Mouse (Mus musculus) lung, embryonic 15.5 days (tissue): ENCODE results near the gene Sun1. TPM values are rescaled to one million over a fixed set of nuclear protein-coding genes. Genes with fewer than 3 reads are reported as not detected.
A peak's percentile ranks its signal among the peaks of the same experiment; 100 is the strongest.

Experiments
- ATAC-seq: fragments of 200-750 bp; cut with Nextera tagmentation; 2 replicates; pipeline ENCODE4 v1.8.0; 2017; ENCODE audit warnings: moderate number of reproducible peaks, borderline replicate concordance; ENCODE audit not compliant: low FRiP score, low TSS enrichment; ENCODE audit errors: extremely low read depth
- H3K27ac ChIP-seq: fragments of 300-500 bp; sonication (generic); 2 replicates; pipeline ENCODE4 v1.5.1; 2015; ENCODE audit warnings: moderate library complexity, mild to moderate bottlenecking, inconsistent platforms
- H3K27me3 ChIP-seq: fragments of 300-500 bp; sonication (generic); 2 replicates; pipeline ENCODE4 v1.6.1; 2015; ENCODE audit warnings: inconsistent platforms
- H3K36me3 ChIP-seq: fragments of 300-500 bp; sonication (generic); 2 replicates; pipeline ENCODE4 v1.6.1; 2015; ENCODE audit warnings: inconsistent platforms
- H3K4me1 ChIP-seq: fragments of 300-500 bp; sonication (generic); 2 replicates; pipeline ENCODE4 v1.6.1; 2015; ENCODE audit warnings: inconsistent platforms
- H3K4me2 ChIP-seq: fragments of 300-500 bp; sonication (generic); 2 replicates; pipeline ENCODE4 v1.6.1; 2015; ENCODE audit warnings: inconsistent platforms, mild to moderate bottlenecking, moderate library complexity
- H3K4me3 ChIP-seq: fragments of 300-500 bp; sonication (generic); 2 replicates; pipeline ENCODE4 v1.5.1; 2015; ENCODE audit warnings: mild to moderate bottlenecking, inconsistent platforms
- H3K9ac ChIP-seq: fragments of 300-500 bp; sonication (generic); 2 replicates; pipeline ENCODE4 v1.6.1; 2015; ENCODE audit warnings: inconsistent platforms
- H3K9me3 ChIP-seq: fragments of 300-500 bp; sonication (generic); 2 replicates; pipeline ENCODE4 v1.6.1; 2016; ENCODE audit warnings: inconsistent platforms
- whole genome bisulfite sequencing: fragments of 180-500 bp; shearing (Covaris S2); methylation state at CpG from one replicate; pipeline ENCODE4 v1.1.7; 2015; 5-methylcytosine and 5-hydroxymethylcytosine counted together
- polyA plus RNA-seq: library from polyadenylated mRNA; unstranded; fragments of >200 nt; fragmentation: Nextera tagmentation; extraction: Ambion mirVana; gene quantifications from 2 replicates; pipeline ENCODE4 v1.2.1, GENCODE M21; 2015

The Sun1 gene
- polyA plus RNA-seq, 1 experiment from 2014 or later, result 52.7 TPM

GRCm38 (mm10) chr5:139184897-139185296 lies 15.5 kb upstream of the Sun1 start:
- H3K4me3 ChIP-seq, result no peak overlapping the region
- H3K36me3 ChIP-seq, result peaks cover 41% of the 10 kb centered on the region; the same call in 1 of the 2 replicates
- H3K27me3 ChIP-seq, result no peaks in the 10 kb centered on the region
- no peak overlapping the region for H3K9ac ChIP-seq
- no peaks in the 10 kb centered on the region for H3K4me1 ChIP-seq
- no peaks in the 10 kb centered on the region for H3K9me3 ChIP-seq
- ATAC-seq, result no peak
- no peak overlapping the region for H3K27ac ChIP-seq
- 86% methylated on average over 4 of the region's 4 CpGs for WGBS
- no peak overlapping the region for H3K4me2 ChIP-seq

- no peaks in the 10 kb centered on the region for H3K4me1 ChIP-seq
- ATAC-seq, result no peak
- H3K27me3 ChIP-seq, result no peaks in the 10 kb centered on the region
- 90% methylated on average over 5 of the region's 5 CpGs for WGBS
- no peak overlapping the region for H3K27ac ChIP-seq
- H3K36me3 ChIP-seq, result peaks cover 14% of the 10 kb centered on the region; the same call in 1 of the 2 replicates
- H3K9ac ChIP-seq, result no peak overlapping the region
- H3K4me2 ChIP-seq, result no peak overlapping the region
- H3K4me3 ChIP-seq, result no peak overlapping the region
- no peaks in the 10 kb centered on the region for H3K9me3 ChIP-seq
These were observed 10.7 kb upstream of the Sun1 start for GRCm38 (mm10) chr5:139189726-139190125.

- no peak for ATAC-seq
- no peaks in the 10 kb centered on the region for H3K9me3 ChIP-seq
- no peaks in the 10 kb centered on the region for H3K4me1 ChIP-seq
- WGBS, result 73% methylated on average over 5 of the region's 5 CpGs
- H3K27me3 ChIP-seq, result no peaks in the 10 kb centered on the region
- no peak overlapping the region for H3K27ac ChIP-seq
- H3K36me3 ChIP-seq, result peaks cover 6% of the 10 kb centered on the region; the same call in 1 of the 2 replicates
- no peak overlapping the region for H3K4me3 ChIP-seq
- H3K4me2 ChIP-seq, result no peak overlapping the region
- H3K9ac ChIP-seq, result no peak overlapping the region
These were observed 9.5 kb upstream of the Sun1 start for GRCm38 (mm10) chr5:139190958-139191357.

- no peak for ATAC-seq
- 50% methylated on average over 3 of the region's 3 CpGs for WGBS
These were observed 1.7 kb upstream of the Sun1 start for GRCm38 (mm10) chr5:139198779-139199178.

GRCm38 (mm10) chr5:139199636-139199994 lies 822 bp upstream of the Sun1 start:
- 33% methylated on average over 2 of the region's 2 CpGs for WGBS
- H3K4me3 ChIP-seq, result peak overlapping the region; percentile 93
- H3K27ac ChIP-seq, result peak overlapping the region; percentile 83
- no peaks in the 10 kb centered on the region for H3K9me3 ChIP-seq
- no peak for ATAC-seq
- H3K4me1 ChIP-seq, result peaks cover 25% of the 10 kb centered on the region
- peak overlapping the region; percentile 55 for H3K9ac ChIP-seq
- no peaks in the 10 kb centered on the region for H3K27me3 ChIP-seq
- peak overlapping the region; percentile 95 for H3K4me2 ChIP-seq
- no peaks in the 10 kb centered on the region for H3K36me3 ChIP-seq

More at GRCm38 (mm10) chr5:139198779-139199178, 1.7 kb upstream of the Sun1 start:
- Histone ChIP-seq H3K27me3 (no peaks in the 10 kb centered on the region), H3K9me3 (no peaks in the 10 kb centered on the region), H3K9ac (no peak overlapping the region), H3K36me3 (no peaks in the 10 kb centered on the region), H3K27ac (0 out of 2 replicates have a peak overlapping the region, but pooled peaks have one; percentile 0), H3K4me2 (no peak overlapping the region), H3K4me3 (no peak overlapping the region), H3K4me1 (peaks cover 25% of the 10 kb centered on the region)

GRCm38 (mm10) chr5:139200770-139201569 lies 533 bp downstream of the Sun1 start:
- Histone ChIP-seq H3K9ac (peak overlapping the region; percentile 86), H3K4me2 (peak overlapping the region; percentile 95), H3K27me3 (no peaks in the 10 kb centered on the region), H3K27ac (peak overlapping the region; percentile 64; the same call in 1 of the 2 replicates), H3K4me3 (peak overlapping the region; percentile 93), H3K4me1 (peaks cover 25% of the 10 kb centered on the region), H3K9me3 (no peaks in the 10 kb centered on the region), H3K36me3 (no peaks in the 10 kb centered on the region)
- WGBS, result under 1% methylated on average over 57 of the region's 57 CpGs
- peak; percentile 28 for ATAC-seq

GRCm38 (mm10) chr5:139202127-139202526 lies 1.7 kb downstream of the Sun1 start:
- no peaks in the 10 kb centered on the region for H3K9me3 ChIP-seq
- H3K4me2 ChIP-seq, result peak overlapping the region; percentile 95
- no peak for ATAC-seq
- H3K27me3 ChIP-seq, result no peaks in the 10 kb centered on the region
- H3K4me1 ChIP-seq, result peaks cover 22% of the 10 kb centered on the region
- no peak overlapping the region for H3K27ac ChIP-seq
- no peaks in the 10 kb centered on the region for H3K36me3 ChIP-seq
- H3K9ac ChIP-seq, result peak overlapping the region; percentile 86; the same call in 1 of the 2 replicates
- WGBS, result 73% methylated on average over 11 of the region's 11 CpGs
- peak overlapping the region; percentile 93; the same call in 1 of the 2 replicates for H3K4me3 ChIP-seq

GRCm38 (mm10) chr5:139203312-139203711 lies 2.9 kb downstream of the Sun1 start:
- Histone ChIP-seq H3K4me2 (no peak overlapping the region), H3K4me1 (peaks cover 22% of the 10 kb centered on the region), H3K4me3 (no peak overlapping the region), H3K36me3 (no peaks in the 10 kb centered on the region), H3K9me3 (no peaks in the 10 kb centered on the region), H3K27ac (no peak overlapping the region), H3K9ac (no peak overlapping the region), H3K27me3 (no peaks in the 10 kb centered on the region)
- 80% methylated on average over 5 of the region's 5 CpGs for WGBS
- ATAC-seq, result no peak

GRCm38 (mm10) chr5:139206081-139206480 lies 5.6 kb downstream of the Sun1 start:
- H3K27ac ChIP-seq, result no peak overlapping the region
- H3K27me3 ChIP-seq, result no peaks in the 10 kb centered on the region
- no peak overlapping the region for H3K4me2 ChIP-seq
- ATAC-seq, result no peak
- no peak overlapping the region for H3K9ac ChIP-seq
- peaks cover 14% of the 10 kb centered on the region for H3K4me1 ChIP-seq
- H3K36me3 ChIP-seq, result peaks cover 7% of the 10 kb centered on the region
- H3K9me3 ChIP-seq, result no peaks in the 10 kb centered on the region
- WGBS, result 72% methylated on average over 4 of the region's 4 CpGs
- no peak overlapping the region for H3K4me3 ChIP-seq

GRCm38 (mm10) chr5:139206525-139206924 lies 6.1 kb downstream of the Sun1 start:
- Histone ChIP-seq H3K36me3 (peaks cover 7% of the 10 kb centered on the region), H3K27me3 (no peaks in the 10 kb centered on the region), H3K4me3 (no peak overlapping the region), H3K9ac (no peak overlapping the region), H3K4me1 (peaks cover 10% of the 10 kb centered on the region), H3K4me2 (no peak overlapping the region), H3K9me3 (no peaks in the 10 kb centered on the region), H3K27ac (no peak overlapping the region)
- ATAC-seq, result no peak
- 67% methylated on average over 7 of the region's 7 CpGs for WGBS

GRCm38 (mm10) chr5:139208183-139208582 lies 7.7 kb downstream of the Sun1 start:
- ATAC-seq, result no peak
- Histone ChIP-seq H3K4me2 (no peak overlapping the region), H3K9ac (no peak overlapping the region), H3K27ac (no peak overlapping the region), H3K4me3 (no peak overlapping the region), H3K36me3 (peaks cover 7% of the 10 kb centered on the region), H3K4me1 (no peaks in the 10 kb centered on the region), H3K9me3 (no peaks in the 10 kb centered on the region), H3K27me3 (no peaks in the 10 kb centered on the region)

- H3K4me1 ChIP-seq, result no peaks in the 10 kb centered on the region
- H3K27me3 ChIP-seq, result no peaks in the 10 kb centered on the region
- no peak overlapping the region for H3K4me3 ChIP-seq
- H3K4me2 ChIP-seq, result no peak overlapping the region
- 81% methylated on average over 10 of the region's 10 CpGs for WGBS
- H3K27ac ChIP-seq, result no peak overlapping the region
- H3K9ac ChIP-seq, result no peak overlapping the region
- H3K9me3 ChIP-seq, result no peaks in the 10 kb centered on the region
- no peak for ATAC-seq
- peaks cover 7% of the 10 kb centered on the region for H3K36me3 ChIP-seq
These were observed 8.6 kb downstream of the Sun1 start for GRCm38 (mm10) chr5:139208871-139209684.
